Mouse (Mus musculus) hindbrain, embryonic 16.5 days (tissue): ENCODE results near the gene Abcg2. TPM values are rescaled to one million over a fixed set of nuclear protein-coding genes. Genes with fewer than 3 reads are reported as not detected.
A peak's percentile ranks its signal among the peaks of the same experiment; 100 is the strongest.
"Not testable (repeated sequence)": the region's sequence is repeated elsewhere in the genome, so short reads cannot be mapped to it uniquely, and the experiment has no call there.

Experiments used
- ATAC-seq: fragments of 200-750 bp; cut with Nextera tagmentation; 2 replicates; pipeline ENCODE4 v1.8.0; 2017; ENCODE audit warnings: moderate TSS enrichment, moderate library complexity
- H3K27ac ChIP-seq: fragments of 300-500 bp; sonication (generic); 2 replicates; pipeline ENCODE4 v1.5.1; 2014; ENCODE audit warnings: low read depth, mild to moderate bottlenecking, control low read depth, low read length, moderate library complexity
- H3K27me3 ChIP-seq: fragments of 300-500 bp; sonication (generic); replicated peaks from 2 replicates; pipeline ENCODE4 v1.6.1; 2014; ENCODE audit warnings: low read length; ENCODE audit not compliant: control insufficient read depth, insufficient read depth
- H3K36me3 ChIP-seq: fragments of 300-500 bp; sonication (generic); 2 replicates; pipeline ENCODE4 v1.6.1; 2014; ENCODE audit warnings: mild to moderate bottlenecking, low read length, moderate library complexity, mixed read lengths; ENCODE audit not compliant: control insufficient read depth, insufficient read depth
- H3K4me1 ChIP-seq: fragments of 300-500 bp; sonication (generic); 2 replicates; pipeline ENCODE4 v1.6.1; 2014; ENCODE audit warnings: low read depth, low read length; ENCODE audit not compliant: control insufficient read depth, insufficient read depth
- H3K4me2 ChIP-seq: fragments of 300-500 bp; sonication (generic); 2 replicates; pipeline ENCODE4 v1.6.1; 2014; ENCODE audit warnings: mild to moderate bottlenecking, low read length, control low read depth, moderate library complexity
- H3K4me3 ChIP-seq: fragments of 300-500 bp; sonication (generic); 2 replicates; pipeline ENCODE4 v1.5.1; 2014; ENCODE audit warnings: mild to moderate bottlenecking, low read length, control low read depth, moderate library complexity
- H3K9ac ChIP-seq: fragments of 300-500 bp; sonication (generic); 2 replicates; pipeline ENCODE4 v1.6.1; 2014; ENCODE audit warnings: low read depth, mild to moderate bottlenecking, control low read depth, low read length, moderate library complexity
- H3K9me3 ChIP-seq: fragments of 300-500 bp; sonication (generic); 2 replicates; pipeline ENCODE4 v1.6.1; 2014; ENCODE audit warnings: mild to moderate bottlenecking, low read length, moderate library complexity; ENCODE audit not compliant: control insufficient read depth
- WGBS: fragments of 180-500 bp; shearing (Covaris S2); extraction: QIAGEN DNeasy Blood & Tissue Kit; methylation state at CpG from one replicate; pipeline ENCODE4 v1.1.7; 2014; 5-methylcytosine and 5-hydroxymethylcytosine counted together
- polyA plus RNA-seq: library from polyadenylated mRNA; unstranded; fragments of >200 nt; fragmentation: Nextera tagmentation; extraction: Ambion mirVana; gene quantifications from 2 replicates; pipeline ENCODE4 v1.2.1, GENCODE M21; 2015

The Abcg2 gene
- polyA plus RNA-seq: 35.6 and 41.6 TPM in 2 replicates

DNA sequence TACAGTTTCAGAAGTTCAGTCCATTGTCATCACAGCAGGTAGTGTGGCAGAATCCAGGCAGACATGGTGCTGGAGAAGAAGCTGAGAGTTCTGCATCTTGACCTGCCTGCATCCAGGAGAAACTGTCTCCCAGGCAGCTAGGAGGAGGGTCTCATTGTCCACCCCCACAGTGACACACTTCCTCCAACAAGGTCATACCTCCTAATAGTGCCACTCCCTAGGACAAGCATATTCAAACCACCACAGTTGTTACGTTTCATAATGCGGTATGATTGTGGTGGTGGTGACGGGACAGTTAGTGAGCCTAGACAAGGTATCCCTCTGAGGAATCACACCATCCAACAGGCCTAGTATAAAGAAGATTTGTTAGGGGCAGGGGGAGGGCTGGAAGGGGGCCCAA, at the start of gene Abcg2:
Gene Abcg2, plus strand, starts transcription at position 301 of the 400 bp plus-strand sequence.
- H3K36me3 ChIP-seq, H3K9me3 ChIP-seq, H3K27me3 ChIP-seq, H3K9ac ChIP-seq, H3K4me3 ChIP-seq, H3K27ac ChIP-seq, ATAC-seq, H3K4me1 ChIP-seq, H3K4me2 ChIP-seq: not testable (repeated sequence)
- WGBS: 90% methylated on average over 3 of the region's 3 CpGs

DNA sequence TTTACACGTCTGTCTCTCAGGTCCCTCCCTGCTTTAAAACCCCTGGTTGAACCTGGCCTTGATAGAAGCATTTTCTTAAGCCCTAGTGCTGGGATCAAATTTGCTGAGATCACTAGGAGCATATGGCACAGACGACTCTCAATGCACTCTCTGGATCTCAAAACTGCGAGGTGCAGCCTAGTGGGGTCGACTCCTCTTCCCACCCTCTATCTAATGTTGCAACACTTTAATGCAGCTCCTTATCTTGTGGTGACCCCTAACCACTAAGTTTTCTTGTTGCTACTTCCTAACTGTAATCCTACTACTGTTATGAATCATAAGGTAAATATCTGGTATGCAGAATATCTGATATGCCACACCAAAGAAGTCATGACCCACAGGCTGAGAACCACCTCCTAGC, 44.1 kb upstream of the Abcg2 start:
- not testable (repeated sequence) for H3K27ac ChIP-seq, H3K4me3 ChIP-seq, ATAC-seq, H3K9me3 ChIP-seq, H3K4me1 ChIP-seq, H3K36me3 ChIP-seq, H3K27me3 ChIP-seq, H3K4me2 ChIP-seq, H3K9ac ChIP-seq
- 77% methylated on average over 4 of the region's 4 CpGs for WGBS

DNA sequence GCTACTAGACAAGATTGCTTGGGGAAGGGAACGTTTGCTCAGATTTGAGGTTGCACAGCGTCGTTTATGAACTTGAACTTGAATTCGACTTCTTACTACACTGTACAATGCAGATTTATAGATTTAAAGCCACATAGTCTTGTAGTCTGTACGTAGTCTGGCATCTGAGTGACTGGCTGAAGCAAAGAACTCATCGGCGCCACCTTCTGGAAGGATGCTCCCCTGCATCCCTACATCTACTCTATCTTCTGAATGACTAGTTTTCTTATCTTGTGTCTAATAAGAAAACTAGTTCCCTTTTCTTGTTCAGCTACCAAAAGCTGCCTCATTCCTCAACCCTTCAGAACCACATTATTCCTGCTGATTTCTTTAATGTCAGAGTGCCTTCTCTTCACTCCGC, 41.5 kb upstream of the Abcg2 start:
- 68% methylated on average over 8 of the region's 8 CpGs for WGBS
- not testable (repeated sequence) for H3K27me3 ChIP-seq, H3K9ac ChIP-seq, H3K27ac ChIP-seq, H3K4me1 ChIP-seq, H3K4me3 ChIP-seq, H3K36me3 ChIP-seq, H3K9me3 ChIP-seq, ATAC-seq, H3K4me2 ChIP-seq

DNA sequence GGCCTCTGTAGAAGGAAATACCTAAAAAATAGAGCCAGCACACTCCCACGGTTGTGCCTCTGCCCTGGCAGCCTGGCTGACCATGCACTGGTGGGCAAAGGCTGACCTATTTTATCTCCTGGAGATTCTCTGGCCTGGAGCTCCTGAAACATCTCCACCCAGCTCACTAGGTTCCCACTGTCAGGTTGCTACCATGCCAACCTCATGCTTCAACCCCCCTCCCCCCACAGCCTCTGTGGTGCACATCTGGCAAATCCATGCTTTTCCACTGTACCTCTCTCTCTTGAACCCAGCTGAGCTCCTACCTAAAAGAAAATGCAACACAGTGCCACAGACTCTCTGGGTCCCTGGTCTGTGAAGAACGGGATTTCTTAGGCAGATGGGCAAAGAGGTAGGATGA, 39.4 kb upstream of the Abcg2 start:
- 48% methylated on average over 2 of the region's 2 CpGs for WGBS
- not testable (repeated sequence) for H3K4me2 ChIP-seq, H3K4me1 ChIP-seq, H3K36me3 ChIP-seq, H3K9me3 ChIP-seq, H3K9ac ChIP-seq, H3K27me3 ChIP-seq, H3K4me3 ChIP-seq, ATAC-seq, H3K27ac ChIP-seq

DNA sequence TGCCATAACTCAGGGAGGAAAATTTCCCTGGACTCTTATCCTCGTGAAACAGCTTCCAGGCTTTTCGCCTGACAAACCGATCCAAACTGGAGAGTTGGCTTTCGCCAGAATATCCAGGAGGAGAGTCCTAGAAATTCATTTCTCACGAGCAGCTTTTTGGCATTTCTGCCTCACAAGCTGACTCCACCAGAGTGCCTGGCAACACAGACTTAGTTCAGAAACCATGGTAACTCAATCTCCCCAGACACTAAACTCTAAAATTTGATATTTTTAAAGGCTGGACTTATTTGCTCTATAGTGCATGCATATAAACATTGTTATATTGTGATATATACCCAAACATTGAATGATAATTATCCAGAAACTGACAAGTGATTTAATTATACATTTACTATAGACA, 38.3 kb upstream of the Abcg2 start:
- H3K4me2 ChIP-seq, H3K27ac ChIP-seq, H3K36me3 ChIP-seq, H3K4me3 ChIP-seq, H3K27me3 ChIP-seq, H3K4me1 ChIP-seq, H3K9ac ChIP-seq, ATAC-seq, H3K9me3 ChIP-seq: not testable (repeated sequence)
- 66% methylated on average over 5 of the region's 5 CpGs for WGBS

DNA sequence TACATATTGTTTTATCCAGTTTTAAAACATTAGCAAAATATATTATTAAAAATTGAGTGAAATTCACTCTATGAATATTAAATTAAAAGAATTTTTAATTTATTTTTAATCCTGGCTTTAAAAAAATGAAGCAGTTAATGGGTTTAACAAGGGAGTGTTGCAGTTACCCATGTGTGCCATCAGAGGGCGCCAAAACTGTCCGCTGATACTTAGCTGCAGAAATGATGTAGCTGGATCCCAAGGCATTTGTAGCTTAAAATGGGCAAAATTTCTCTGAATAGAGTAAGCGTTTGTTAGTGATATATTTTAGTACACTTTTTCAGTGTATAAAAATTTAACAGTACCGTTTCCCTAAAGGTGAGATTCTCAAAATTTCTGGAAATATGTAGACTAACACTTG, 37.5 kb upstream of the Abcg2 start:
- WGBS: 7% methylated on average over 4 of the region's 4 CpGs
- ATAC-seq: no peak

DNA sequence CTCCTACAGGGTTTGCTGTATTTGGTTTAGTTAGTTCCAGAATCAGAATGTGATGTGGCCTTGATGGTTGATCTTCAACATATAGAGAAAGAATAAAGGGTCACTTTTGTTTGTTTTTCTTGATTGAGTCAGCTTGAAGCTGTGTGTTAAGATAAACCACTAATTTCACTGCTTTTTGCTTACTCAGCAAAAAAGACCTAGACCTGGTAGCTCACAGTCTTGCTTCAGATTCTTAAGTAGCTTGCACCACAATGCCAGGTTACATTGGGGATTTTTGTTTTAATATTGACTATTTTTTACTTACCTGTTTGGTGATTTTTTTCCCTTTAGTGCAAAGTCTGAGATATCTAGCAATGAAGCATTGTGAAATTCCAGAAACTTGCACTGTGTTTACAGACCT, 30.5 kb upstream of the Abcg2 start:
- not testable (repeated sequence) for H3K9ac ChIP-seq, H3K9me3 ChIP-seq, H3K4me1 ChIP-seq, H3K27me3 ChIP-seq, H3K4me2 ChIP-seq, H3K36me3 ChIP-seq, H3K27ac ChIP-seq, H3K4me3 ChIP-seq, ATAC-seq

More for the DNA sequence above, 37.5 kb upstream of the Abcg2 start:
- Histone ChIP-seq H3K36me3 (no peaks in the 10 kb centered on the region), H3K4me3 (no peak overlapping the region), H3K9me3 (no peaks in the 10 kb centered on the region), H3K4me1 (no peaks in the 10 kb centered on the region), H3K27me3 (no peaks in the 10 kb centered on the region), H3K4me2 (no peak overlapping the region), H3K9ac (no peak overlapping the region), H3K27ac (no peak overlapping the region)

DNA sequence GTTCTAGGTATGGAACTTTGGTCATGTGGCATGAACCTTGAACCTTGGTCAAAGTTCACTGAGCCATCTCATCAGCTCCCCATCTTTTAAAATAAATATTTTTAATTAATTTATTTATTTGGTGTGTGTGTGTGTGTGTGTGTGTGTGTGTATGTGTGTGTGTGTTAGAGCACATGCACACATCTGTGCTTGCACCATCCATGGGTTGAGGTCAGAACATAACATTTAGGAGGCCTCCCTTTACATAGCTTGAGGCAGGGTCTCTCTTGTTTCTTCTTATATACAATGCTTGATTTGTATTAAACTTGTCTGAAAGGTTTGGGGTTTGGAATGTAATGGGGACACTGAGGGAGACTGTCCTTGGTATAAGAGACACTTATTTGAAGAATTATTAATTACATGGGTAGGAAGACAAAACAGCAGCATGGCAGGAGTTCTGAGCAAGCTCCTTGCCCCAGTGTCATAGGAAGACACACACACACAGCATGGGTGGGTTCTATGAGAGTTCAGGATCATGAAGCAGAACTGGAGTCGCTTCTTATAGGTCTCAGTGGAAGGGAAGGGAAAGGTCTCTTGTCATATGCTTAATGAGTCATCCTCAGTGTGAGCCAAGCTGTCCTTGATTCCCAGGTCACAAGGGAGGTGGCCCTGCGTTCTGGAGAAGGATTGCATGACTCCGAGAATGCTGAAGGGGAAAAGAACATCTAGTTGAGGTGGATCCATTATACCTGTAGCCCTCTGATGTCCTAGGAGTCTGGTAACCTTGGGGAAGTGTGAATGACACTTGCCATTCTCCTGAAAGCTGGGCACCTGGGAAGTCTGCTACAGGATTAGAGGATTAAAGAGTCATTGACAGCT, 9.9 kb downstream of the Abcg2 start:
- not testable (repeated sequence) for H3K9ac ChIP-seq, H3K27ac ChIP-seq, H3K27me3 ChIP-seq, H3K9me3 ChIP-seq, H3K4me3 ChIP-seq, H3K4me2 ChIP-seq, H3K4me1 ChIP-seq, H3K36me3 ChIP-seq, ATAC-seq
- 39% methylated on average over 3 of the region's 3 CpGs for WGBS

DNA sequence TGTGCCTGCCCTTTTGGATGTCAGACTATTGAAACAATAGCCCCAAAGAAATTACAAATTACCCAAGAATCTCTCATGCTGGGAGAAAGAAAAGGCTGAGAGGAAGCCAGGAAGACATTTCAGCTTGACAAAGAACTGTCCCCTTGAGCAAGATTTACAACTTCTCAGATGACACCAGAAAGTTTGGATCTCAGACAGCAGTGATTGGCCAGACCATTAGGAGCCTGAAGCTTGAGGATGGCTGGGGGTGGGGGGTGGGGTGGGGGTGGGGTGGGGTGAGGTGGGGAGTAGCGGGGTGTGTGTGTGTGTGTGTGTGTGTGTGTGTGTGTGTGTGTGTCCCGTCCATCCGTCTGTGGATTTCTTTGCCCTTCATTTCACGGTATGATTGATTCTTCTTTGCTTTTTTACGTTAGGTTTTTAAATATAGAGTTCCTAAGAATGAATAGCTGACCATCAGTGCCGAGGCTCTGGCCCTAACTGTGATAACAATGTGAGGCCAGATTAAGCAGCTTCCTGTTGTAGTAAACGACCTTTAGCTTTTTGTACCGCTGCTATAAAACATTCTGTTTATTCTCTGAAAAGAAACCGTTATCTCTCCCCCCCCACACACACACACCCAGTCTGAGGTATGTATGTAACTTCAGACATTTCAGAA, 11.4 kb downstream of the Abcg2 start:
- Histone ChIP-seq H3K4me3 (peak overlapping the region; percentile 43), H3K27ac (peak overlapping the region; percentile 40), H3K4me2 (peak overlapping the region; percentile 50), H3K9ac (peak overlapping the region; percentile 49)
- not testable (repeated sequence) for H3K4me1 ChIP-seq, H3K9me3 ChIP-seq, H3K36me3 ChIP-seq, H3K27me3 ChIP-seq
- 3% methylated on average over 8 of the region's 9 CpGs for WGBS
- peak; percentile 74 for ATAC-seq
